Mouse (Mus musculus) G1E-ER4 (cell line): ENCODE results near the gene Hoxc12. TPM values are rescaled to one million over a fixed set of nuclear protein-coding genes. Genes with fewer than 3 reads are reported as not detected.

Source experiments
- GATA1 ChIP-seq: IDR thresholded peaks from one replicate; pipeline ENCODE4 v1.8.0; 2012; ENCODE audit warnings: low read length, inconsistent platforms
- polyA plus RNA-seq: library from polyadenylated mRNA; stranded (reverse); fragments of >175 nt; gene quantifications from 2 replicates; pipeline ENCODE4 v1.2.3, GENCODE M21; 2012

Hoxc12 gene
- polyA plus RNA-seq, 1 experiment: not detected

DNA sequence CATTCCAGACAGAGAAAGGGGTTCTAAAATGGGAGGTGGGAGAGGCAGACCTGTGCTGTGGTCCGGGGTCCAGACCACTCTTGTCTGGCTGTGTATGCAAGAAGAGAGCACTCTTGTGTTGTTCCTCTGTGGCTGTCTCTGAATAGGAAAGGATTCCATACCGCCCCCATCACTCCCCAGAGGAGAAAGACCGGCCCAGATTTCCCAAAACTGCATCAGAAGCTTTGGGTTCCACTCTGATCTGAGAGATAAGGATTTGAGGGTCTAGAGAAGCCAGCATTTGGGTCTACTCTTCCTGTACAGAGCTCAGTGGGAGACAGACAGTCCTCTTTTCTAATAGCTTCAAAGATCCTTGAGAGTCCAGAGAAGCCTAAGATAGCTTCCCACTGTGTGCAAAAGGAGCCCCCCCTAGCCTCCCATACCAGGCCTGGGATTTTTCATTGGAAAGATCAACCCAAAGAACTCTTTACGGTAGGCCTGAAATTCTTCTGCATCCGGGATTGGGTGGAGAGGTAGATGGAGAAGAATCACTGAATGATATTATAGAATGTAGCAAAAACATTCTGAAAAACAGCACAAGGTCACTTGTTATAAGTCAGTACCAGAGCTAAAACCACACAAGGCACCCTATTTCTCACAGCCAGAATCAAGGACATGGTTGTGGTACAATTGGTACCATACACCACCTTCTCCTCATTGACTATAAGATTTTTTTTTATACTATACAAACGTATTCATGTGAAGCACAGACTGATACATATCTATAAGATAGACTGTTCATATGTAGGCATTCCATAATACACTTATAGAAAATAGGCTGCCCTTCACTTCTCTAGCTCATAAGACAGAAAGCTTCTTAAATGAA lies 13.7 kb upstream of the Hoxc12 start:
- no peak for TF ChIP-seq GATA1

GRCm38 (mm10) chr15:102927032-102927645 lies 9.4 kb upstream of the Hoxc12 start:
- TF ChIP-seq GATA1: no peak

DNA sequence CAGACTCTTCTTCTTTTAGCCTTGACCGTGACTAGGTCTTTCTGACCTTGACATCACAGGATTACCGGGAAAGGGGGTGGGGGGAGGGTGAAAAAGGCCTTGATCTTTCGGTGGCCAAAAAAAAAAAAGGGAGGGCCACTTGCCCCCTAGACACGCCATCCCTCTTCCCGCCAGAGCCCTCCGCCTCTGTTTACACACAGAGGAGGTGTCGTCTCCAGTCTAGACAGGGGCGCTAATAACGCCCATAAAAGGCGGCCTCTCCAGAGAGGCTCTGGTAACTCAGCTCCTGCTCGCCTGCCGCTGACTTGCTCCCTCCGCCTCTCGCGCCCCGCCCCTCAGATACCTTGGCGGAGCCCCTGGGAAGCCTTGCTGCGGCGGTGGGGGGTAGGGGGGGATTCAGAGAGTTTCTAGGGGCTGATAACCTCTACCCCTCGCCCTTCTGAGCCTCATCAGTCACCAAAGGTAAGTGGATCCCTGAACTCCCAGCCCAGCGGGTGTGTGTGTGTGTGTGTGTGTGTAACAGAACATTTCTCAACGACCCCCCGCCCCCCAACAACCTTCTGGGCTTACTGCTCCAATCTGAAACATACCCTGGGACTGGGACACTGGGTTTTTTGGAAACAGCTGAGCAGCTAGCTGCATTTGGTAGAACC lies 4.7 kb upstream of the Hoxc12 start:
- no peak for TF ChIP-seq GATA1

- TF ChIP-seq GATA1: no peak
These were observed 2.1 kb upstream of the Hoxc12 start for GRCm38 (mm10) chr15:102934438-102934837.

GRCm38 (mm10) chr15:102934897-102935296 lies 1.7 kb upstream of the Hoxc12 start:
- TF ChIP-seq GATA1: no peak

DNA sequence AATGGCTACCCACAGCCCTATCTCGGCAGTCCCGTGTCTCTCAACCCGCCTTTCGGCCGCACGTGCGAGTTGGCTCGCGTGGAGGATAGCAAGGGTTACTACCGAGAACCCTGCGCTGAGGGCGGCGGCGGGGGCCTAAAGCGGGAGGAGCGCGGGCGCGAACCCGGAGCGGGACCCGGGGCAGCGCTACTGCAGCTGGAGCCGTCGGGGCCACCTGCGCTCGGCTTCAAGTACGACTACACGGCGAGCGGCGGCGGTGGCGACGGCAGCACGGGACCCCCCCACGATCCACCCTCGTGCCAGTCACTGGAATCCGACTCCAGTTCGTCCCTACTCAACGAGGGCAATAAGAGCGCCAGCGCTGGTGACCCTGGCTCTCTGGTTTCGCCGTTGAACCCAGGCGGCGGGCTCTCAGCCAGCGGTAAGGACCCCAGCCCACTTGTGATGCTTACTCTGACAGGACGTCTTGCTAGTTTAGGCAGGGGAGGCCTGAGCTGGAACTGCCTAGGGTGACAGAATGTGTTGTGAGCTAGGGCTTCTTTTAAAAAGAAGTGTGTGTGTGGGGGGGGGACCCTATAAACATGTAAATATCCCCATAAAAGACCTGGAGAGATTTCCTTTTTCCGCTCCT lies 594 bp downstream of the Hoxc12 start:
- TF ChIP-seq GATA1: no peak

- no peak for TF ChIP-seq GATA1
These were observed 2.9 kb downstream of the Hoxc12 start for GRCm38 (mm10) chr15:102939256-102940155.

DNA sequence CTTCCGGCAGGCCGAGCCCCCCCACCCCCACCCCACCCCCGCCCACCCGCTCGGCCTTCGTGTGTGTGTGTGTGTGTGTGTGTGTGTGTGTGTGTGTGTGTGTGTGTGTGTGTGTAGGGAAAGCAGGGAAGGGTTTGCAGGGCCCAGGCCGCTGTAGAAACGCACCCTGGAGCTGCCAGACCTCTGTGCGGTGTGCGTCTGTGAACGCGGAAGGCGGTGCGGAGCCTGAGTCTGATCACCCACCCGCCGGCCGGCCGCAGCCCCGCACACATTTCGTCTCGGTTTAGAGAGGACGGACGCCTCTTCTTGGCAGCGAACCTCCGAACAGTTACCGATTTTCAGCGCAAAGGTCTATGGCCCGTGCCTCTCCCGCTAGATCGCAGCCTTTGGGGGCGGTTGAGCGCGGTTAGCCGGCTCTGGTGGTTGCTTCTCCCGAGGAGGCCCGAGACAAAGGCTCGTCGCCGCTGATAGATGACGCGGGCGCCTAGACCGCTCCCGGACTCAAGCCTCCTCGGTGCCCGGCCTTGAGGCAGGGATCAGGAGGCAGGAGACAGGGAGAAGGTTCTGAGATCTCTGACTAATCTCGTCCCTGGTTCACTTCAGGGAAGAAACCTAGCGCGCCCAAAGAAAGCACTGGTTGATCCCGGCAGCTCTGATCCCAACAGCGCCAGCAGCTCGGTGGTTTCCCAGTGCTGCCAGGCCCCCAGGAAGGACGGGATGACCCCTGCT lies 6.3 kb downstream of the Hoxc12 start:
- TF ChIP-seq GATA1: no peak

GRCm38 (mm10) chr15:102943468-102943813 lies 6.9 kb downstream of the Hoxc12 start:
- no peak for TF ChIP-seq GATA1

- peak; percentile 69 for TF ChIP-seq GATA1
These were observed 8.9 kb downstream of the Hoxc12 start for GRCm38 (mm10) chr15:102945185-102946077.

- TF ChIP-seq GATA1: no peak
These were observed 10.7 kb downstream of the Hoxc12 start for GRCm38 (mm10) chr15:102947276-102947675.

DNA sequence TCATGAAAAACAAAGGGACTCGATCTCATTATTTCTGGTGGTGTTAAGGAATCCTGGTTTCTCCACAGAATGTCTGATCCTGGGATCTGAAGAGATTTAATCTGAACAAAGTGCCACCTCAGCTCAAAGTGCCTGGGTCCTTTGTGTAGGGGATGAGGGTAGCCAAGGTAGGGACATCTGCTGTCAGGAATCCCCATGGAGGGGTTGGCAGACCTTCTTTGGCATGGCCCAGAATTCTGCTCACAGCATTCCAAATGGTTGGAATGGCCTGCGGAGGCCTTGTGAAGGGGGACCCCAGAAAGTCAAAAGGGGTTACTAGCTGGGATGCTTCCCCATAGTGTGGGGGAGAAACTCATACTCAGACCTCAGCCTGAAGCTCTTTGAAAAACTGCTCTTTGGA lies 12.3 kb downstream of the Hoxc12 start:
- no peak for TF ChIP-seq GATA1

GRCm38 (mm10) chr15:102949696-102950095 lies 13.1 kb downstream of the Hoxc12 start:
- TF ChIP-seq GATA1: no peak
